Mouse (Mus musculus) layer of hippocampus, postnatal 36 days (tissue): ENCODE data around the gene Cnot1. TPM values are rescaled to one million over a fixed set of nuclear protein-coding genes. Genes with fewer than 3 reads are reported as not detected.
A peak's percentile ranks its signal among the peaks of the same experiment; 100 is the strongest.

Experiments used
- DNase-seq, 2 experiments: peaks; one replicate each; pipeline ENCODE4 v3.0.0; 2022
- microRNA-seq, 2 experiments: library from miRNA; unstranded; fragments of <30 nt; microRNA quantifications; one replicate each; pipeline ENCODE4 v1.2.0; 2021
- total RNA-seq, 2 experiments: library from RNA; stranded (reverse); gene quantifications; 2 replicates each; pipeline ENCODE4 v1.2.3; 2021

The Cnot1 gene
- total RNA-seq, 2 experiments from 2014 or later, result 125 to 150 TPM

DNA sequence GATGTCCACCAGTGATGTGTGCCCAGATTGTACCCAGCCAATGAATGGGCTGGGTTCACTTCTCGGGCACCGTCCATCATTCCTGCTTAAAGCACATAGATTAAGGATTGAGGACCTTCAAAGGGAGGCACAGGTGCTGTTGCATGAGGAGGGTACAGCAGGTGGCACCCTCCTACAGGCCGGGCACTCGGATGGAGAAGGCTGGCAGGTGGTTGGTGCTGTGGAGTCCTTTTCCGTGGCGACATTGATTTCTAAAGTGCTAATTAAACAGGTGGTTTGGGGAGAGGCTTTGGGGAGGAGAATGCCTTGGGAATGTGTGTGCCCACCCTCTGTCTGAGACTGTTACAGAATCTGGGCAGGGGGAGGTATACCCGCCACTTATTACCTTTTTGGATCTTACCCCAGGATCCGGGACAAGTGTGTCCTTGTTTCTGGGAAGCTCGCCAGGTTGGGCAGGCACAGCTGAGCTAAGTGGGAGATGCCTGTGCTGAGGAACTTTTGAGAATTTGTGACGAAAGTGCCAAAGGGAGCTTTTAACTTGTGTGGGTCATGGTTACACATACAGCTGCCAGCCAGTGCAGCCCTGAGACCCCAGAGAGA is 119.1 kb downstream of the Cnot1 start:
- DNase-seq, result no peak

DNA sequence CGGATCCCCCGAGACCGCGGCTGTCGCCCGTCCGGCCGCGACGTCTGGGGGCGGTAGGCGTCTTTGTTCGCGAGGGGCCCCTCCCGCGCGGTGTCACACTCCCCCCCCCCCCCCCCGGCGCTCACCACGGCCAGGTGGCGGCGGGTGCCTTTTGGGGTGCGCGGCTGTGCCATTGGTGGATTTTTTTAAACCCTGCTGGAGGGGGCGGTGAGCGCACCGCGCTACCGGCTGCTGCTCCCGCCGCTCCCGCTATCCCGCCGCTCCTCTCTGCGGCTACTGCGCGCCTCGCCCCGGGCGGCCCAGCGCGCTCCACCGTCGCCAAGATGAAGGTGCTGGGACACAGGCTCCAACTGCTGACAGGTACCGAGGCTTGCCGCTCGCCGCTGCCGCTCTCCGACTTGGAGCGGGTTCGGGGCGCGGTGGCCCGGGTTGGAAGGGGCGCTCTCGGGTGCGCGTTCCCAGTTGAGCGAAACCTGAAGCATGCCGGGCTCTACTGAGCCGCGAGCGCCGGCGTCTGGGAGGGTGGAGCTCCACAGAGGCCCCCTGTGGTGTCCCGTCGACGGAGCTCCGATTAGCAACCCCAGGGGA is 129.1 kb downstream of the Cnot1 start:
- peak in 1 of 2 experiments; percentile 62 for DNase-seq

DNA sequence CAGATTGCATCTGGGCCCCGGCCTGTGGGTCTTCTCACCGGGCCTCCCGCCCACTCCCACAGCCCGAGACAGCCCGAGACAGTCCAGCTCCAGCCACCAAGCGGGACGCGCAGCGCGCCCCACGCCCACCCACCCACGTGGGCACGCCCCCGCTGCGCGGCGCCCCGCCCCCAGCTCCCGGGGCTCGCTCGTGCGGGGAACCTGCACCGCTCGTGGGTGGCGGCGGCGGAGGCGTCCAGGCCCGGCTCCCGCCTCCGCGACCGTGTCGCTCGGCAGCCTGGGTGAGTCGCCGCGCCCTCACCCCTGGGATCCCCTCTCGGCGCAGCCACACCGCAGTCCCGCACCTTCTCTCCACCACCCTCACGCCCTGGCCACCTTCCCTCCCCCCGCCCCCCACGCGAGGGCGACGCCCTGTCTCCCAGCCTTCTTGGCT is 129.7 kb downstream of the Cnot1 start:
- peak in 1 of 2 experiments; percentile 17 for DNase-seq

DNA sequence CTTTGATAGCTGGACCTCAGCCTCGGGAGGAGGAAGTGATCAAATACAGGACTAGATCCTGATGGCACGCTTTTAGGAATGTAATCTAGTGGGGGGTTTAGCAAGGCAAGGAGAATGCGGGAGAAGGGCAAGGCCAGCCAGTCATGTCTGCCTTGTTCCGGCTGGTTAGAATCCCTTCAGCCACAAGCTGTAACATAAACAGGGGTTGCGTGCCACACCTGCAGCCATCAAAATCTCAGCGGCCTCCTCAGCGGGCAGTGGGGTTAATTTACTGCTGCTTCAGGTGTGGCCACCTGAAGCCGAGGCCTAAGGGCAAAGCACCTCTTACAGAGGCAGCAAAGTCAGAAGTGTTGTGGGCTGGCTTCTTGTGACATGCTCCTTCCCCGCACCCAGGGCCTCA is 130.6 kb downstream of the Cnot1 start, which contains the start of gene Ndrg4:
Gene Ndrg4 (plus strand): TSS at position 350 of the 400 bp plus-strand sequence.
- DNase-seq, result no peak

DNA sequence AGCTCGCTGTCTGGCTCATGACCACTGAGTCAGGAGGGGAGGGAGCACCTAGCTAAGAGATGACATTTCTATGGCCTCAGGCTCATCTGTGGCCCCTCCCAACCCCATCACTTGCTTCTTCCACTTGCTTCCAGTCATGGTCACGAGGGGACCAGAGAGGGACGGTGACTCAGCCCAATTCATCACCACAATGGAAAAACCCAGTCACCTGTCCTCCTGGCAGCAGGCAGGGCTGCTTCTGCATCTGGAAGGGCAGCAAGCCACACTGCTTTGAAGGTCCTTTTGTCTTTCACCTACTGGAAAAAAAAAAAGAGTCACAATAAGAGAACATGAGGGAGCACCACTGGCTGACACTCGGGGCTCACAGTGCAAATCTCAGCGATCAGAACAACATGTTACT is 134.5 kb downstream of the Cnot1 start:
- DNase-seq, result no peak

DNA sequence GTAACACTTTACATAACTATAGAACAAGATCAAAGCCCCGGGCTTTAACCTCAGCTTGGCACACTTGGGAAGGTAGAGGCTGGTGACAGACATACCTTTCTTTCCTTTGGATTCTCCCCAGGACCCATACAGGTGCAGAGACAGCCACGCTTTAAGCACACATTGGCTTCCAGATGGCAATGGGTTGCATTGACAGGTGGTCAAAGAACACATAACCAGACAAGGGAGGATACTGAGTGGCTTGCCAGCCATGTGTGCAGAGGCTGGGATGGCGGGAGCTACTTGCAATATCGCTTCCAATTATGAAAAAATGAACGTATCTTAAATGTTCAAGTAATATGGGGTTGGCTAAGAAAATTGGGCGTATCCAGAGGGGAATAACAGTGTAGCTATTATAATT is 135.4 kb downstream of the Cnot1 start:
- DNase-seq, result peak in 1 of 2 experiments; percentile 25

DNA sequence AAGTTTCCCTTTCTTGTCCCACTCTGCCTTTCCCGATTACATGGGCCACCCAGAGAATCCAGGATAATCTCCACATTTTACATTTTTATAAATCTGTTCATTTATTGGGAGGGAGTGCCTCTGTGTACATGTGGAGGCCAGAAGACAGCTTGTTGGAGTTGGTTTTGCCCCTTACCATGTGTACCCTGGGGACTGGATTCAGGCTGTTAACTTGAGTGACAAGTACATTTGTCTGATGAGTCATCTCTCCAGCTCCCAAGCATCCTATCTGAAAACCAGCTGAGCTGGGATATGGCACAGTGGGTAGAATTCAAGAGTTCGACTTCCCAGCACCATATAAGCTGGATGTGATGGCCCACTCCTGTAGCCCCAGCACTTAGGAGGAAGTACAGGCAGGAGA is 137.3 kb downstream of the Cnot1 start:
- no peak for DNase-seq

Small RNA genes lying within 50 kb of the gene (microRNA-seq; reads per million reads assigned to microRNA genes)
- gene Mir7073, result 1.9 to 3.9 reads per million in 2 experiments

Other genes with a start within 250 kb of the Cnot1 start
- not detected for gene Prss54, start 231.1 kb downstream of the Cnot1 start, total RNA-seq
- 1 to 10 TPM; 1.6 to 1.8 TPM for gene Gins3, start 174.0 kb downstream of the Cnot1 start, total RNA-seq
- 1,000 to 10,000 TPM; 1,402 to 1,427 TPM for gene Ndrg4, start 130.5 kb downstream of the Cnot1 start, total RNA-seq
- gene Setd6, start 91.6 kb downstream of the Cnot1 start, total RNA-seq, result 10 to 100 TPM; 19.5 to 21.1 TPM
- gene Sap18b, start 17.9 kb upstream of the Cnot1 start, total RNA-seq, result 100 to 1,000 TPM; 129 to 132 TPM
- 10 to 100 TPM; 30.7 to 31.4 TPM for gene Slc38a7, start 46.1 kb upstream of the Cnot1 start, total RNA-seq
- 100 to 1,000 TPM; 214 to 219 TPM for gene Got2, start 81.1 kb upstream of the Cnot1 start, total RNA-seq